Mouse (Mus musculus): Measurements from ENCODE around the gene Avpr1b.

- no peak for TF ChIP-seq HCFC1 (IDR thresholded peaks at IDR 0.05; ENCODE audit: borderline replicate concordance, insufficient read depth, low read length)
- TF ChIP-seq CHD2 (IDR thresholded peaks at IDR 0.05; ENCODE audit: low read depth, low read length): no peak
These were observed 47.1 kb upstream of the Avpr1b start for GRCm38 (mm10) chr1:131551956-131552355.

All from ES-E14 (cell line).